Mouse (Mus musculus): Measurements from ENCODE around the gene Cxcl2.

The Cxcl2 gene

GRCm38 (mm10) chr5:90903339-90904020 lies at the start of gene Cxcl2:
Gene Cxcl2 (plus strand): TSS chr5:90903871.
- in situ Hi-C loops (cut with MboI, MseI): loop anchor here in 1 of 2 experiments (25.0 kb wide), 1 partner anchor 691 kb away; the partner anchor contains the start of gene Cox18

- in situ Hi-C loops (cut with MboI, MseI): no loop called here
These were observed 48.1 kb upstream of the Cxcl2 start for GRCm38 (mm10) chr5:90855308-90856230.

- in situ Hi-C loops (cut with MboI, MseI): no loop called here
These were observed 46.2 kb upstream of the Cxcl2 start for GRCm38 (mm10) chr5:90857463-90857862.

DNA sequence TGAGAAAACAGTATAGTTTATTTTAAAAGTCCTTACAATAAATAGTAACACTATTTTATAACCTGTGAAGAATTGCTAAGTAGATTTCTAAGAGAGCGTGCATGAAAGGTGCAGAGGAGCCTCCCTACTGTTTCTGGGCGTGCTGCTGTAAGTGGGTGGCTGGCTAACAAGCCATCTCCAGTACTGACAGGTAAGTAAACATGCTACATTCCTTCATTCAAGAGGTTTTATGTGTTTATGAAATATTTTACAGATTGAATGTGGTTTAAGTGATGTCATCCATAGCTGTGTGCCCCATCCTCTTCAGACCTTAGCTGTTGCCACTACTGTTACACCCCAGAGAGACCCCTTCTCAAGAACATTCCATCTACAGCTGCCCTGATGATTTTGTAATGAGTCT lies 45.2 kb upstream of the Cxcl2 start:
- in situ Hi-C loops (cut with MboI, MseI): no loop called here

DNA sequence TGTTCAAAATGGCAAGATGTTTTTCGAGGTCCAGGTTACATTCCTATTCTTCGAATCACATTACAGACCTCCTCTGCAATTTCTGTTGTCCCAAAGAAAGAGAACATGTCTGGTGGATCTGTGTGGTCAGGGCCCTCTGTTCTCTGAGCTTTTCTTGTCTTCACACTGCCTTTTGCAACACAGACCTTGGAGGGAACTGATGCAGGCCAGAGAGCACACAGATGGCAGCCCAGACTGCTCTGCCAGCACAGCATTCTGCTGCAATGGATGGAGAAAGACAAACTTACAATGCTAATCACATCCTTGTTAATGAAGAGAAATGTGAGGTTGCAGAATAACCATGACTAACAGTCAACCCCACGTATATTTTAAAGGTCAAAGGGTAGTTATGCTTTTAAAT lies 44.6 kb upstream of the Cxcl2 start:
- in situ Hi-C loops (cut with MboI, MseI): no loop called here

DNA sequence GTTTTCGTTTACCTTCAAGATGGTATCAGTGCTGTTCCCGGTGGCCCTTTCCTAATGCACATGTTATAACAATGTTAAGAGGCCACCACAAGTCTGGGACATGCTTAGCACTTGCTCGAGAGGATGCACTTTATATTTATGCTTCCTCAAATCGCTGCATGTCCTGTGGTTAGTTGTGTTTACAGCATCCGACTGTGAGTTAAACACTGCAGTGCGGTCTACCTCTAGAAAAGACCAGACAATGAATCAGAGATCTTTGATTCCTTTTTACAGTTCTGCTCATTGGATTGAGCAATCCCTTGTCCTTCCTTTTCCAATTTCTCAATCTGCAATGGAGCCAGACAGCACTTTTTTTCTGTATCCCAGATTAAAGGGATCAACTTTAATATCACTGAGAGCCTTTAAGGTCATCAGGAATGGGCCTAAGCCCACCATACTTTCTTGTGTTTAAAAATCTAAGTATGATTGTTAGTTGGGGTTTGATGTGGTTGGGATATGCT lies 41.7 kb upstream of the Cxcl2 start:
- in situ Hi-C loops (cut with MboI, MseI): no loop called here

DNA sequence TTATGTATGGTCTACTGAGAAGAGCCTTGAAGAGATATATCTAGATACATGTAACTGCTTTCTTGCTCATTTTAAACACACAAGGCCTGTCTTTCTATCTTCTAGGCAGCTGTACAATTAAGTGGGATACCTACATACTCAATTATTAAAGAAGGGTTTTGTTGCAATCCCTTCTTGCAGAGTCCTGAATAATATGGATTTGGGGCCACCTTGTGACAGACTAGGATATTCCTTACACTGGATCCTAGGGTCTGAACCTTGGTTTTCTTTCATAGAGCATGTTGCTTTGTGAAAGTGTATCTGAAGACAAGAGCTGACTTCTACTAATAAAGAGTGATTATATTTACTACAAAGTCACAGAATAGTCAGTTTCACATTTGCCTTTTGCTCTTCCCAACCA lies 36.9 kb upstream of the Cxcl2 start:
- in situ Hi-C loops (cut with MboI, MseI): no loop called here

GRCm38 (mm10) chr5:90872377-90872776 lies 31.3 kb upstream of the Cxcl2 start:
- in situ Hi-C loops (cut with MboI, MseI): no loop called here

GRCm38 (mm10) chr5:90876045-90876444 lies 27.6 kb upstream of the Cxcl2 start:
- in situ Hi-C loops (cut with MboI, MseI): no loop called here

DNA sequence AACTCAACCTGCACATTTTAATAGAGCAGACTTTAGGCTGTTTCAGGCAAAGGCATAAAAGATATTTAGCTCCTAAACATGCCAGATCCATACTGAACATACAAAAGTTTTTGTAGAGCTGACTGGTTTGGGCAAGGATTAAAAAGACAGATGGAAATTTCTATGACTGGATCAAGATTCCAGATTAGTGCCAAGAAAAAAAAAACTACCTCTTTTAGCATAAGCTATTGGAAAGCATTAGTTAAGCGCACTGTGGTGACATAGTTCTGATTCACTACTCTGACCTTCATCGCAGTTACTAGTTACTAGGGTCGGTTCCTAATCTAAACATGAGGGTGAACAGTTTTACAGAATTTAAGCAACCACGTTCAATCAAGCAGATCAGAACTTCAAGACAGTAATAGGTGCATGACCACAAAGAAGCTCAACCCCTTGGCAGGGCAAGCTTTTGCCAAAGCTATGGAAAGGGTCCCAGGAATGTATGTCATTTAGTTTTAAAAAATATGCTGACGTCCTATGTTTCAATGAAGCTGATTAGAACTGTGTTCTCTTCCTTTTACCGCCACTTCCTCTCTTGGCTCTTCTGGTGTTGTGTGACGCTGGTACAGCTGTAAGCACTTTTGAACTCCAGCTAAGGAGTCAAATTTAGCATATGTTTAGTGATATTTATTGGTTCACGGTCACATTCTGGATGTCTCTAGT lies 27.0 kb upstream of the Cxcl2 start:
- in situ Hi-C loops (cut with MboI, MseI): no loop called here

DNA sequence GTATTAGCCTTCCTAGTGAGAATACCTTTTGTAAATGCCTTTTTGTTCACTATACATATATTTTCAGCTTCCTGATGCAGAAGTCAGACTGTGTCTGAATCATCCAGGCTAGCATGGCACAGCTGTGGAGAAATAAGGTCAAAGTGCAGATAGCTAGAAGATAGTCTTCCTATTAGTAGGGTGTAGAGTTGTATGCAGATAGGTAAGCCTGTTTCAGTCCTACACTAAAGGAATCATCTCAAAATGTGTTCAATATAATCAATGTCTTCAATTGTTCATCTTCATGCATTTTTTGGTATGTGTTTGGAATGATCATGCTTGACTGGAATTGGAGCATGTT lies 26.5 kb upstream of the Cxcl2 start:
- in situ Hi-C loops (cut with MboI, MseI): no loop called here

GRCm38 (mm10) chr5:90879307-90880014 lies 24.2 kb upstream of the Cxcl2 start:
- in situ Hi-C loops (cut with MboI, MseI): no loop called here

DNA sequence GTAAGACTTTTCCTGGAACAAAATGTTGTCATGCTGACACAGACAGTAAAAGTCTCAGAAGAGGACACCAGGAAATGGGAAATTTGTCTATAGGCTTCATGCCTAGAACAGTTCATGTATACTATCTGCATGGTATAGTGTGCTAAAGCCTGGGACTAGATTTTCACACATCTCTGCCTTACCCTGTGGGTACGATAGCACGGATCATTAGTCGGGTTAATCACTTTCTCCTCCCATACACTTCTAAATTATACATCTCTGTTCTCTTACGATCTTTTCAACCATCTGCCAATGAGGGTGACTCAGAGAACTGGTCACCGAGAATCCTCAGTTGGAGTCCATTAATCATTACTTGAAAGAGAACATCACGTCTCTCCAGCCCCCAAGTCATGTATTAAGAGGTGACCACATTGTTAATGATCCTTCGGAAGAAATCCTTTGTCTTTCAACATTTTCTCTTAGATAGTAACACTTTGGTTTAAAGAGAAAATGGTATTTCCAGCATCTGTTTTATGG lies 23.3 kb upstream of the Cxcl2 start:
- in situ Hi-C loops (cut with MboI, MseI): no loop called here

DNA sequence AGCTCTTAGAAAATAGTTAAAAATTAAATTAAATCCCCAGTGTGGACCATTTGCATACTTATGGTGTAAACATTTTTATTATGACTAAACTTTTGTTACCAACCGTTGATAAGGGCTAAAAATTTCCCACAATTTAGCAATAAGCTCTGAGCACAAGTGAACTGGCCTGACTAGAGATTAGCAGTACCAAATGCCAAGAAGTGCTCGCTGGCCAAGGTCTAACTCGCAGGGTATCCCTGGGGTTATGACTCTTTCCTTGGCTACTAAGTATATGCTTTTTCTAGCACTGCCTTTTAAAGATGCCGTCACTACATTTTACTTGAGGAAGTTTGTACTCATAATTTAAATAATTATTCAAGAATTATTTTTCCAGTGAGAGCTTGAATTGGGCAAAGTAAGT lies 22.6 kb upstream of the Cxcl2 start:
- in situ Hi-C loops (cut with MboI, MseI): no loop called here

DNA sequence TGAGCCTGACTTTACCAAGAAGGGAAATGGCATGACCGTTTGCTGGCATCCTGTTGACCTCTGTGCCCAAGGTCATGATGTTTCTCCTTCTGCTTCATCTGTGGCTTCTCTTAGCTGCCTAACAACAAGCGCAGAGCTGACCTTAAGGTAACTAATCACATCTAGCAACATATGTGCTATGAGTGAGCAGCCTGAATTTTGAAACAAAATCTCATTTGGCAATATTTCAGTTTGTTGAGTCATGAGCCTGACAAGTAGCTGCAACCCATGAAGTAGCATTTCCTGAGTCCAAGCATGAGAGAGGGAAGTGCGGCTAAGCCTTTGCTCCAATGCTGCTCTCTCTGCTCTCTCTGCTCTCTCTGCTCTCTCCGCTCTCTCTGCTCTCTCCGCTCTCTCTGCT lies 22.0 kb upstream of the Cxcl2 start:
- in situ Hi-C loops (cut with MboI, MseI): no loop called here

- in situ Hi-C loops (cut with MboI, MseI): no loop called here
These were observed 21.5 kb upstream of the Cxcl2 start for GRCm38 (mm10) chr5:90882146-90882545.

DNA sequence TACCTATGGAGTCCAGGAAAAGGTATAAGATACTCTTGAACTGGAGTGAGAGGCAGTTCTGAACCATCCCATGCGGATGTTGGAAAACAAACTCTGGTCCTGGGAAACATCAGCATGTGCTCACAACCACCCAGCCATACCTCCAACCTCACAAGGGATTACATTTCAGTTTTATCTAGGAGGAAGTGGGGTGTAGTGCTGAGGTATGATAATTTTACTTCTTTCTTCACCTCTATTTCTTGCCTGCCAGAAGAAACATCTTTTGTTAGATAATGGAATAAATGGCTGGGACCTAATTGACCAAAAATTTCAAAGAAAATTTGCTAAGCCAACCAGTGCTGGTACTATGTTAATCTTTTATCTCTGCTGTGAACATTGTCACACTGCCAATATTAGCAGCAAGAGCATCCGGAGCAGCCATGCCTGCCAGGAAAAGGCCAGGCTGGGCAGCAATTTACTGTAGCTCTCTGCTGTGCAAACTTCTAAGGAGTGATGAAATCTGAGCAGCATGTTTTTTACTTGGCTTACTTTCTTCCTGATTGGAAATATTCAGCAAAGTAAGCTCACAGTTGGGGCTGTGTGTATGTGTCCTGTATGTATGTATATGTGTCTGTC lies 18.9 kb upstream of the Cxcl2 start:
- in situ Hi-C loops (cut with MboI, MseI): no loop called here

DNA sequence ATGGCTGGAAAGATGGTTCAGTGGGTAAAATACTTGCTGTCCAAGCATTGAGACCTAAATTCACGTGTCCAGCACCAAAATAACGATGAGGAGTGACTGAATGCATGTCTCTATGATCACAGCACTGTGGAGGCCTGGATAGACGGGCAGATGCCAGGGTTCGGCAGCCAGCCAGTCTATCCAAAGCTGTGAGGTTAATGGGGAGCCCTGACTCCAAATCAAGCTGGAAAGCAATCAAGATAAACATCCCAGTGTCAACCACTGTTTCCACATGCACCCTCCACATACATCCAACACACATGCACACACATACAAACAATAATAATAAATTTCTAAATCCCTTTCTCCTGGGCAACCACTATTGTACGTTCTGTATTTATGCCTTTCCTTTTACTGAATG lies 15.0 kb upstream of the Cxcl2 start:
- in situ Hi-C loops (cut with MboI, MseI): no loop called here

- in situ Hi-C loops (cut with MboI, MseI): no loop called here
These were observed 12.9 kb upstream of the Cxcl2 start, which contains the start of gene Cxcl1 for GRCm38 (mm10) chr5:90890519-90891463. Gene Cxcl1 (plus strand): TSS chr5:90891241.

GRCm38 (mm10) chr5:90891464-90891813 lies 12.2 kb upstream of the Cxcl2 start:
- in situ Hi-C loops (cut with MboI, MseI): no loop called here
